Mouse (Mus musculus) cerebellum, adult 2 months (tissue): Measurements from ENCODE around the gene Stx1b.

ENCODE experiments used
- CTCF ChIP-seq: fragments of 200-500 bp; IDR thresholded peaks from 2 replicates; pipeline ENCODE4 v1.5.1; 2011; ENCODE audit warnings: low read depth, mild to moderate bottlenecking, control low read depth, low read length, moderate library complexity, borderline replicate concordance; ENCODE audit not compliant: insufficient read depth
- POLR2A ChIP-seq: fragments of 200-500 bp; IDR thresholded peaks from 2 replicates; pipeline ENCODE4 v1.6.1; 2011; ENCODE audit warnings: low read length, control low read depth, borderline replicate concordance; ENCODE audit not compliant: insufficient read depth

GRCm38 (mm10) chr7:127772080-127772479 lies 52.3 kb downstream of the Stx1b start:
- TF ChIP-seq POLR2A: no peak
- no peak for TF ChIP-seq CTCF
